In genomic region chr16:13940847-13941395, GRCm38 (mm10) we compare ENCODE assay signal across 8 mouse cellular contexts. TPM values are rescaled to one million over a fixed set of nuclear protein-coding genes. Genes with fewer than 3 reads are reported as not detected.
DNase-seq lines count a peak whose midpoint lies in the region; ATAC-seq lines count a peak whose summit lies in the region.

No protein-coding gene starts in this region.

- 0 out of 2 replicates have a peak, but pooled peaks have one; percentile 45 for ATAC-seq in heart, embryonic 12.5 days (ENCODE audit: insufficient number of reproducible peaks, low FRiP score)
- peak; percentile 52 for ATAC-seq in granulocyte monocyte progenitor cell, adult 5-6 weeks (replicated peaks; ENCODE audit: poor library complexity, severe bottlenecking)
- ATAC-seq in liver, embryonic 15.5 days (ENCODE audit: insufficient read depth): no peak
- ATAC-seq in inflammation-experienced regulatory T-cells, adult 6 months: no peak

- peak overlapping the region; percentile 100 for H3K4me2 ChIP-seq in heart, embryonic 12.5 days
- peak overlapping the region; percentile 68 for H3K4me2 ChIP-seq in liver, embryonic 15.5 days

- no peaks in the 10 kb centered on the region for H3K36me3 ChIP-seq in heart, embryonic 12.5 days
- no peaks in the 10 kb centered on the region for H3K36me3 ChIP-seq in liver, embryonic 15.5 days (replicated peaks)

- peaks cover 30% of the 10 kb centered on the region for H3K27me3 ChIP-seq in heart, embryonic 12.5 days (replicated peaks)
- H3K27me3 ChIP-seq in liver, embryonic 15.5 days: peaks cover 28% of the 10 kb centered on the region

- H3K4me3 ChIP-seq in heart, embryonic 12.5 days: peak overlapping the region; percentile 79
- H3K4me3 ChIP-seq in liver, embryonic 15.5 days (replicated peaks): peak overlapping the region; percentile 50

- 0 out of 2 replicates have a peak, but pooled peaks cover 4% of the 10 kb centered on the region for H3K9me3 ChIP-seq in heart, embryonic 12.5 days (replicated peaks)
- no peaks in the 10 kb centered on the region for H3K9me3 ChIP-seq in liver, embryonic 15.5 days (replicated peaks)

- no peak for DNase-seq in heart, adult 18-20 months
- peak; percentile 28 for DNase-seq in WW6 (ENCODE audit: low read depth, low spot score)
- DNase-seq in cerebellum, adult 11 months: no peak
- DNase-seq in left cerebral cortex, postnatal 4 days: no peak

- peak overlapping the region; percentile 78 for H3K9ac ChIP-seq in heart, embryonic 12.5 days
- no peak overlapping the region for H3K9ac ChIP-seq in liver, embryonic 15.5 days

- WGBS in heart, embryonic 12.5 days: 4% methylated on average over 34 of the region's 34 CpGs
- WGBS in liver, embryonic 15.5 days (ENCODE audit: insufficient replicate concordance): 2% methylated on average over 34 of the region's 34 CpGs

- 0 out of 2 replicates have a peak, but pooled peaks cover 5% of the 10 kb centered on the region for H3K4me1 ChIP-seq in heart, embryonic 12.5 days (replicated peaks)
- H3K4me1 ChIP-seq in liver, embryonic 15.5 days (replicated peaks): no peaks in the 10 kb centered on the region

- no peak overlapping the region for H3K27ac ChIP-seq in heart, embryonic 12.5 days (ENCODE audit: poor library complexity, severe bottlenecking)
- H3K27ac ChIP-seq in liver, embryonic 15.5 days (replicated peaks): no peak overlapping the region

- intact Hi-C loops in left cerebral cortex, postnatal 4 days (cut with DNase I): no loop called here

RNA-seq across cellular contexts. Expression of gene Mpv17l, which starts 38.0 kb away (rescaled TPM):
- polyA plus RNA-seq in heart, embryonic 12.5 days (2016; fragmentation: Nextera tagmentation; extraction: Ambion mirVana): 2.5 and 3.0 TPM in 2 replicates
- 1 to 10 TPM; 1.5 to 1.8 TPM for total RNA-seq in heart, adult 18-20 months (2021)
- total RNA-seq in granulocyte monocyte progenitor cell, adult 5-6 weeks (2014; fragmentation: Nextera tagmentation): not detected in 2 replicates
- 0.65 TPM in 1 of 2 replicates, not detected in the other for total RNA-seq in granulocyte monocyte progenitor cell, adult 5-6 weeks (2017)
- 1.5 and 1.9 TPM in 2 replicates for polyA plus RNA-seq in liver, embryonic 15.5 days (2015; fragmentation: Nextera tagmentation; extraction: Ambion mirVana)
- under 1 TPM; 0.35 to 0.78 (median 0.58) TPM for polyA plus RNA-seq in inflammation-experienced regulatory T-cells, adult 6 months (2017; shearing (Covaris generic))
- 10 to 100 TPM; 46.6 to 53.9 TPM for total RNA-seq in left cerebral cortex, postnatal 4 days (2021)

RNA-seq across cellular contexts. Expression of gene Pdxdc1, which starts 38.0 kb away (rescaled TPM):
- polyA plus RNA-seq in heart, embryonic 12.5 days (2016; fragmentation: Nextera tagmentation; extraction: Ambion mirVana): 75.6 and 76.6 TPM in 2 replicates
- 10 to 100 TPM; 75.0 to 77.9 TPM for total RNA-seq in heart, adult 18-20 months (2021)
- total RNA-seq in granulocyte monocyte progenitor cell, adult 5-6 weeks (2014; fragmentation: Nextera tagmentation): 48.3 and 52.0 TPM in 2 replicates
- 67.8 and 71.6 TPM in 2 replicates for total RNA-seq in granulocyte monocyte progenitor cell, adult 5-6 weeks (2017)
- polyA plus RNA-seq in liver, embryonic 15.5 days (2015; fragmentation: Nextera tagmentation; extraction: Ambion mirVana): 23.8 and 26.2 TPM in 2 replicates
- 10 to 100 TPM; 22.2 to 29.9 (median 23.3) TPM for polyA plus RNA-seq in inflammation-experienced regulatory T-cells, adult 6 months (2017; shearing (Covaris generic))
- total RNA-seq in left cerebral cortex, postnatal 4 days (2021): 10 to 100 TPM; 79.0 to 79.2 TPM

RNA-seq across cellular contexts. Expression of gene 2900011O08Rik, which starts 45.5 kb away (rescaled TPM):
- polyA plus RNA-seq in heart, embryonic 12.5 days (2016; fragmentation: Nextera tagmentation; extraction: Ambion mirVana): 1.5 and 1.6 TPM in 2 replicates
- total RNA-seq in heart, adult 18-20 months (2021): not detected
- not detected in 2 replicates for total RNA-seq in granulocyte monocyte progenitor cell, adult 5-6 weeks (2014; fragmentation: Nextera tagmentation)
- total RNA-seq in granulocyte monocyte progenitor cell, adult 5-6 weeks (2017): 0.34 TPM in 1 of 2 replicates, not detected in the other
- 0.05 and 0.09 TPM in 2 replicates for polyA plus RNA-seq in liver, embryonic 15.5 days (2015; fragmentation: Nextera tagmentation; extraction: Ambion mirVana)
- polyA plus RNA-seq in inflammation-experienced regulatory T-cells, adult 6 months (2017; shearing (Covaris generic)): 1 to 10 TPM in 1 of 3 experiments, under 1 TPM in 1, not detected in 1; 0.23 to 1.2 TPM
- 100 to 1,000 TPM; 246 to 247 TPM for total RNA-seq in left cerebral cortex, postnatal 4 days (2021)

RNA-seq across cellular contexts. Expression of gene Ifitm7, which starts 45.8 kb away (rescaled TPM):
- polyA plus RNA-seq in heart, embryonic 12.5 days (2016; fragmentation: Nextera tagmentation; extraction: Ambion mirVana): 0.34 TPM in 1 of 2 replicates, not detected in the other
- total RNA-seq in heart, adult 18-20 months (2021): not detected
- total RNA-seq in granulocyte monocyte progenitor cell, adult 5-6 weeks (2014; fragmentation: Nextera tagmentation): 2.8 and 26.7 TPM in 2 replicates
- total RNA-seq in granulocyte monocyte progenitor cell, adult 5-6 weeks (2017): 5.3 and 15.9 TPM in 2 replicates
- polyA plus RNA-seq in liver, embryonic 15.5 days (2015; fragmentation: Nextera tagmentation; extraction: Ambion mirVana): not detected in 2 replicates
- polyA plus RNA-seq in inflammation-experienced regulatory T-cells, adult 6 months (2017; shearing (Covaris generic)): under 1 TPM in 1 of 3 experiments, not detected in 2; 0.19 TPM
- 1 to 10 TPM in 1 of 2 experiments, under 1 TPM in 1; 0.40 to 2.8 TPM for total RNA-seq in left cerebral cortex, postnatal 4 days (2021)

Comparison
In these comparisons a context has a peak if more than half of its experiments do, and no peak if none do; other contexts are left out.
1. ATAC-seq: peak in heart, embryonic 12.5 days (single experiment) and granulocyte monocyte progenitor cell, adult 5-6 weeks (single experiment); none in liver, embryonic 15.5 days (single experiment) and inflammation-experienced regulatory T-cells, adult 6 months (single experiment).
2. RNA of gene Mpv17l, which starts 38.0 kb away (total RNA-seq): 46.6 to 53.9 TPM in left cerebral cortex, postnatal 4 days; 1.5 to 1.8 TPM in heart, adult 18-20 months and 0.65 TPM in granulocyte monocyte progenitor cell, adult 5-6 weeks; every median in the first group is over 10 times any median in the second.
3. RNA of gene 2900011O08Rik, which starts 45.5 kb away (total RNA-seq): 246 to 247 TPM in left cerebral cortex, postnatal 4 days; not detected in heart, adult 18-20 months and 0.34 TPM in granulocyte monocyte progenitor cell, adult 5-6 weeks; every median in the first group is over 100 times any median in the second.